Mouse (Mus musculus) urinary bladder, adult 2 months (tissue): ENCODE results near the gene Egfem1. TPM values are rescaled to one million over a fixed set of nuclear protein-coding genes. Genes with fewer than 3 reads are reported as not detected.

Experiments
- DNase-seq: peaks from one replicate; pipeline ENCODE4 v3.0.0; 2022; ENCODE audit warnings: low spot score
- polyA plus RNA-seq: library from polyadenylated mRNA; depleted of rRNA; stranded (reverse); fragments of >200 nt; gene quantifications from 2 replicates; pipeline ENCODE4 v1.2.3, GENCODE M21; 2012

The Egfem1 gene
- polyA plus RNA-seq, 1 experiment = not detected

- no peak for DNase-seq
These were observed 53.6 kb downstream of the Egfem1 start for GRCm38 (mm10) chr3:29135176-29136064.

GRCm38 (mm10) chr3:29136065-29136955, 54.5 kb downstream of the Egfem1 start:
- DNase-seq = no peak

GRCm38 (mm10) chr3:29168401-29168800, 86.6 kb downstream of the Egfem1 start:
- DNase-seq = no peak

- DNase-seq = no peak
These were observed 87.2 kb downstream of the Egfem1 start for GRCm38 (mm10) chr3:29169003-29169402.

GRCm38 (mm10) chr3:29176991-29177390, 95.2 kb downstream of the Egfem1 start:
- DNase-seq = no peak

- no peak for DNase-seq
These were observed 101.2 kb downstream of the Egfem1 start for GRCm38 (mm10) chr3:29182988-29183387.

GRCm38 (mm10) chr3:29183615-29184198, 101.9 kb downstream of the Egfem1 start:
- no peak for DNase-seq

- DNase-seq = no peak
These were observed 102.8 kb downstream of the Egfem1 start for GRCm38 (mm10) chr3:29184486-29185241.

- no peak for DNase-seq
These were observed 108.4 kb downstream of the Egfem1 start for GRCm38 (mm10) chr3:29190263-29190662.

- DNase-seq = no peak
These were observed 116.1 kb downstream of the Egfem1 start for GRCm38 (mm10) chr3:29197727-29198512.

GRCm38 (mm10) chr3:29200601-29201000, 118.8 kb downstream of the Egfem1 start:
- no peak for DNase-seq

GRCm38 (mm10) chr3:29202536-29202935, 120.7 kb downstream of the Egfem1 start:
- DNase-seq = no peak

GRCm38 (mm10) chr3:29222414-29222813, 140.6 kb downstream of the Egfem1 start:
- no peak for DNase-seq

GRCm38 (mm10) chr3:29229712-29230111, 147.9 kb downstream of the Egfem1 start:
- no peak for DNase-seq

GRCm38 (mm10) chr3:29235477-29235876, 153.7 kb downstream of the Egfem1 start:
- DNase-seq = no peak

- no peak for DNase-seq
These were observed 154.7 kb downstream of the Egfem1 start for GRCm38 (mm10) chr3:29236517-29236916.

- no peak for DNase-seq
These were observed 161.8 kb downstream of the Egfem1 start for GRCm38 (mm10) chr3:29243600-29243999.

- no peak for DNase-seq
These were observed 209.8 kb downstream of the Egfem1 start for GRCm38 (mm10) chr3:29291633-29292032.

- no peak for DNase-seq
These were observed 210.4 kb downstream of the Egfem1 start for GRCm38 (mm10) chr3:29292251-29292650.

GRCm38 (mm10) chr3:29293230-29293629, 211.4 kb downstream of the Egfem1 start:
- DNase-seq = no peak
